Mouse (Mus musculus) thymus, adult 2 months (tissue): ENCODE measurements around the gene 2010300C02Rik. TPM values are rescaled to one million over a fixed set of nuclear protein-coding genes. Genes with fewer than 3 reads are reported as not detected.

Experiments
- DNase-seq: peaks from one replicate; pipeline ENCODE4 v3.0.0; 2021
- H3K27ac ChIP-seq: fragments of 200-500 bp; 2 replicates; pipeline ENCODE4 v1.5.1; 2012; ENCODE audit warnings: low read length, control low read depth; ENCODE audit not compliant: control insufficient read depth, insufficient read depth
- H3K27me3 ChIP-seq: fragments of 200-500 bp; 2 replicates; pipeline ENCODE4 v1.6.1; 2012; ENCODE audit warnings: mild to moderate bottlenecking, low read length, moderate library complexity, mixed read lengths; ENCODE audit not compliant: control insufficient read depth, insufficient read depth
- H3K36me3 ChIP-seq: fragments of 200-500 bp; 2 replicates; pipeline ENCODE4 v1.6.1; 2012; ENCODE audit warnings: mild to moderate bottlenecking, low read length, moderate library complexity; ENCODE audit not compliant: control insufficient read depth, insufficient read depth
- H3K4me1 ChIP-seq: fragments of 200-500 bp; replicated peaks from 2 replicates; pipeline ENCODE4 v1.6.1; 2012; ENCODE audit warnings: low read length; ENCODE audit not compliant: control insufficient read depth, insufficient read depth
- H3K4me3 ChIP-seq: fragments of 200-500 bp; 2 replicates; pipeline ENCODE4 v1.5.1; 2012; ENCODE audit warnings: mild to moderate bottlenecking, low read length, control low read depth, moderate library complexity; ENCODE audit not compliant: control insufficient read depth, insufficient read depth
- CTCF ChIP-seq: fragments of 200-500 bp; IDR thresholded peaks from 2 replicates; pipeline ENCODE4 v1.5.1; 2012; ENCODE audit warnings: mild to moderate bottlenecking, control low read depth, low read length, moderate library complexity, borderline replicate concordance; ENCODE audit not compliant: control insufficient read depth, poor library complexity, insufficient read depth; ENCODE audit errors: extremely low read depth
- POLR2A ChIP-seq: fragments of 200-500 bp; IDR thresholded peaks from 2 replicates; pipeline ENCODE4 v1.6.1; 2012; ENCODE audit warnings: mild to moderate bottlenecking, low read length, control low read depth, moderate library complexity; ENCODE audit not compliant: control insufficient read depth, poor library complexity, insufficient read depth; ENCODE audit errors: extremely low read depth
- WGBS: fragments of 180-500 bp; shearing (Covaris S2); methylation state at CpG from one replicate; pipeline ENCODE4 v1.1.7; 2018; 5-methylcytosine and 5-hydroxymethylcytosine counted together
- polyA plus RNA-seq: library from polyadenylated mRNA; depleted of rRNA; stranded (reverse); fragments of >200 nt; gene quantifications from 2 replicates; pipeline ENCODE4 v1.2.3, GENCODE M21; 2012

2010300C02Rik gene
- polyA plus RNA-seq, 1 experiment: 6.6 TPM

DNA sequence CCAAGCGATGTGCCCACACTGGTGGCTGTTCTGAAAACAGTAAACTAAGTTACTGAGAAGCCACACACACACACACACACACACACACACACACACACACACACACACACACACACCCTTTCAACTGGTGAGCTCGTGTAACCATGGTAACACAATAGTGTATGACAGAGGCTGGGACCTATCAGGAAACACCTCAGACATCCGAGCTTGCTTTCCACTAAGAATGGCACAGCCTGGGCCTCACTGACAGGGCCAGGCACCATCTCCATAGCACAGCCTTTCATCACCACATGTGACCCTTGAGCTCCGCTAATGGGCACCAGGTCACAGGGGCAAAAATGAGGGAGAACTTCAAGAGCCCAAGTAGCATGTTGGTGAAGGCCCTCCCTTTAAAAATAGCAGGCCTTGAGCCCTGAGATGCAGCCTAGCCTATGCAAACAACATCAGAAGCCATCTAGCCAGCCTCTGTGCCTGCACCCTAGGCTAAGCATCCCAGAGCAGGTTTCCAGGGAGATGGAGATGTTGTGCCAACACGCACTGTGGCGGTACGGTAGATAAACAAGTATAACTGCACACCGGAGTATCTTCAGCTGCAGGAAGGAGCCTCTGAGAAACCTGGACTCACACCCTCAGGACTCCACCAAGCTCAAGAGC lies 21.6 kb downstream of the 2010300C02Rik start:
- WGBS: 80% methylated on average over 8 of the region's 8 CpGs
- H3K27ac ChIP-seq: no peak overlapping the region

DNA sequence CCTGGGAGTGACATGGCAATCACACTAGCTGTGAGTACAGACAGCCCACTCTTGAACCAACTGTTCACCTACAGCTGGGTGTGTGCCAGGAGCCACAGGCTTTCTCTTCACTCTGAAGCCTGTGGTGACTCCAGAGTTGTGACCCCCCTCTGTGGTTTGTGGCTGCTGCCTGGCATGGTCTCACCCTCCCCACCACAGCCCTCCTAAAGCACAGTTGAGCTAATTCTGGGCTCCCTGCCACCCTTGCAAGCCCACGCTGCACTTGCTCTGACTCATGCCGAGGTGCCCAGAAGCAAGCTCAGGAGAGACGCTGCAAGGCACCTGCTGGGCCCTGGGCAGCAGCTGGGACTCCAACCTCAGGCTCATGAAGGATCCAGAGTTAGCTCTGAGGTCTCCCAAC lies 23.0 kb downstream of the 2010300C02Rik start:
- Histone ChIP-seq H3K27ac (peak overlapping the region; percentile 35; the same call in 1 of the 2 replicates), H3K27me3 (no peaks in the 10 kb centered on the region), H3K4me1 (peaks cover 66% of the 10 kb centered on the region), H3K36me3 (no peaks in the 10 kb centered on the region), H3K4me3 (no peak overlapping the region)
- TF ChIP-seq CTCF (no peak), POLR2A (no peak)
- peak; percentile 71 for DNase-seq
- 0% methylated on average over 3 of the region's 3 CpGs for WGBS

More for the DNA sequence above, 21.6 kb downstream of the 2010300C02Rik start:
- Histone ChIP-seq H3K4me3 (no peak overlapping the region), H3K36me3 (no peaks in the 10 kb centered on the region), H3K4me1 (peaks cover 56% of the 10 kb centered on the region), H3K27me3 (no peaks in the 10 kb centered on the region)
- no peak for TF ChIP-seq CTCF
- no peak for TF ChIP-seq POLR2A
- DNase-seq: no peak

DNA sequence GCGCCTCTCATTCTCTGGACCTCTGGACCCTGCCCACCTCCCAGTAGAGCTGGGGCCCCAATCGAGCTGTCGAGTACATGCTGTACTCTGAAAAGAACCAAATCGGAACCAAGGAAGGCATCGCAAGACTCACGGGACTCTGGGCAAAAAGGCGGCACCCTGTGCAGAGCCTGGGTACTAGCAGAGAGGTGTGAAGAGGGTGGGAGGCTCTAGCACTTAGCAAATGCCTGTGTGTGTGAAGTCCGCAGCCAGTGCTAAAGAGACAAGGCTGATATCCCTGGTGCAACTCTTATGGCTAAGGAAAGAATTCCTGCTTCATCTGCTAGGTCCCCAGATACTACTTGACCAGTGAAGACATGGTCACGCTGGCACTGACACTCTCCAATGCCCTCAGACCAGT lies 24.2 kb downstream of the 2010300C02Rik start:
- 97% methylated on average over 9 of the region's 9 CpGs for WGBS
- H3K27me3 ChIP-seq: no peaks in the 10 kb centered on the region
- peak overlapping the region; percentile 35; the same call in 1 of the 2 replicates for H3K27ac ChIP-seq
- H3K4me1 ChIP-seq: peaks cover 71% of the 10 kb centered on the region
- no peaks in the 10 kb centered on the region for H3K36me3 ChIP-seq
- no peak for DNase-seq
- TF ChIP-seq CTCF (no peak), POLR2A (no peak)
- H3K4me3 ChIP-seq: no peak overlapping the region

DNA sequence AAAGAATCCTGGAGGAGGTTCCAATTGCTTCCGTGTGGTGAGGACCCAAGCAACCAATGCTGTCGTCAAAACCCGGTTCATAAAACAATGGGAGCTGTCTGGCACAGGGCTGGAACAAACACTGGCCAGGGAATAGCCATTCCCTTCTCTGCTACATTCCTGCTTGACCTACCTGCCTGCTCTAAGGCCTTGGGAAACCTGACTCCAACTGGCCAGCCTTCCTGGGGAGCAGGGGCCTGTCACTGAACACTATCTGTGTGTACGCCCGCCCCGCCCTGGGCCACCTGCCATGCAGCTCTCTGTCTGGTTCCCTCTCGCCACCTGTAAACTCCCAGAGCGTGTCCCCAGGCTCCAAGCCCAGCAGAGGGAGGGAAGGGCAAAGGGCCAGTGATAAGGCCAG lies 25.5 kb downstream of the 2010300C02Rik start:
- H3K27ac ChIP-seq: no peak overlapping the region
- 75% methylated on average over 8 of the region's 8 CpGs for WGBS
- H3K27me3 ChIP-seq: no peaks in the 10 kb centered on the region
- H3K4me3 ChIP-seq: no peak overlapping the region
- H3K4me1 ChIP-seq: peaks cover 71% of the 10 kb centered on the region
- H3K36me3 ChIP-seq: no peaks in the 10 kb centered on the region
- no peak for DNase-seq
- no peak for TF ChIP-seq CTCF
- TF ChIP-seq POLR2A: no peak

DNA sequence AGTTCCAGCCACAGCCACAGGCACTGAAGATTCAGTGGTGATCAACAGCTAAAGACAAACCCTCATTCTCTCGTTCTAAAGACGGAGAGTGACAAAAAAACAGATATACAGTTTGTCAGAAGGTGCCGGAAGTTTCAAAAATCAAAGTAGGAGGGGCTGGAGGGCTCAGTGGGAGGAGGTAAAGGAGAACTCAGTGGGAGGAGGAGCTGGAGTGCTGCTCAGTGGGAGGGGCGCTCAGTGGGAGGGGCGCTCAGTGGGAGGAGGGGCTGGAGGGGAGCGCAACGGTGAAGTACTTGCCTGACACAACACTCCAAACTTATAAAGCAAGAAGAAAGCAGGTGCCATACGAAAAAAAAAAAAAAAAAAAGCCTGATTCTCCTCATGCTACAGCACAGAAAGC lies 28.7 kb downstream of the 2010300C02Rik start:
- Histone ChIP-seq H3K27me3 (no peaks in the 10 kb centered on the region), H3K4me3 (no peak overlapping the region), H3K36me3 (no peaks in the 10 kb centered on the region), H3K27ac (no peak overlapping the region; the same call in 1 of the 2 replicates), H3K4me1 (peaks cover 45% of the 10 kb centered on the region)
- WGBS: 43% methylated on average over 8 of the region's 8 CpGs
- DNase-seq: peak; percentile 82
- TF ChIP-seq POLR2A (no peak), CTCF (no peak)

DNA sequence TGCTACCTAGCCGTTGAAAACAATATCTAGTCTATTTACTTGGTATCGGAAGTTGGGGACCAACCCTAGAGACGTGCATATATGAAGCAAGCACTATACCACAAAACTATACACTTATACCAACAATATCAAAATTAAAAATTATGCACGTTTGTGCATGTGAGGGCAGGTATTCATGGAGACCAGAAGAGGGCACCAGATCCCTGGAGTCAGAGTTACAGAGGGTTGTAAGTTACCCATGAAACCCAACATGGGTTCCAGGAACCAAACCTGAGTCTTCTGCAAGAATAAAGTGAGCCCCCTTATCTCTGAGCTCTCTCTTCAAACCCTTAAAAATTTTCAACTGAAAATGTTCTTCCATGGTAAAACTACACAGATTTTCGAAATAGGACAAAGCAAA lies 29.2 kb downstream of the 2010300C02Rik start:
- Histone ChIP-seq H3K27ac (no peak overlapping the region), H3K27me3 (no peaks in the 10 kb centered on the region), H3K4me3 (no peak overlapping the region), H3K36me3 (no peaks in the 10 kb centered on the region), H3K4me1 (peaks cover 40% of the 10 kb centered on the region)
- no peak for DNase-seq
- TF ChIP-seq POLR2A: no peak
- TF ChIP-seq CTCF: no peak
- 76% methylated on average over 5 of the region's 5 CpGs for WGBS
